Mouse (Mus musculus): ENCODE measurements at regions not wholly inside any gene's neighbourhood (a gene's known extent, or its start where the extent isn't known, plus 50 kb on each side); places are given as distances from the start of the nearest gene placed in this dataset.
A peak's percentile ranks its signal among the peaks of the same experiment; 100 is the strongest.

DNA sequence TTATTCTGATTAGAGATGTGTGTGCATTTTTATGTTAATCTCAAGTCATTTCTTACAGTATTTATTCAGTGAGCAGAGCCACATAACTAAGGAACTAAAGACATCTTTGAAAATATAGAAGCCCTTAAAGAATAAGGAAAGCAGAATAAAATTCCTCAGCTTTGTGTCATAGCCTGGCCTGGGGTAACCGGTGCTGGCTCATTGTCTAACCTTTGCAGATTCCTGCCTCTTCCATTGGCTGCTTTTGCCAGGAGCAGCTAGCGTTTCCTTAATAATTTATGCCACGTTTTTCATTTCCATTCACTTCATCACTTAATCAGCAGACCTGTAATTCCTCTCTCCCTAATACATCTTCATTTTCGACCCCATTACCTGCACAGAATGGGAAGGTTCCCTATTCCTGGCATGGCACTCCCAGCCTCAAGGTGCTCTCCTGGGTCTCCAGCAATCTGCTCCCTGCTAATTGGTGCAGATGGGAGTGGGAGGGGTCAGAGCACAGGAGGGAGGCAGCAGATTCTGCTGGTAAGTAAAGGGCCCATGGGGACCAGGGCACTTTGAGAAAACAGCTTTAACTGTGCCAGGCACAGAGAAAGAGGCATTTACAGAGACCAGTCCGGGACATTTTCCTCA, 413.1 kb downstream of the Stim2 start:
- WGBS, result 39% methylated on average over 5 of the region's 5 CpGs
- no peaks in the 10 kb centered on the region for H3K36me3 ChIP-seq
- H3K27ac ChIP-seq (replicated peaks), result no peak overlapping the region
- ATAC-seq (replicated peaks), result no peak
- no peak overlapping the region for H3K4me3 ChIP-seq
- H3K27me3 ChIP-seq, result no peaks in the 10 kb centered on the region
- H3K9me3 ChIP-seq, result no peaks in the 10 kb centered on the region
- H3K4me1 ChIP-seq, result no peaks in the 10 kb centered on the region
- H3K9ac ChIP-seq (replicated peaks), result no peak overlapping the region
- no peak overlapping the region for H3K4me2 ChIP-seq (replicated peaks)

- H3K4me3 ChIP-seq, result no peak overlapping the region
- 80% methylated on average over 5 of the region's 5 CpGs for WGBS
- H3K9me3 ChIP-seq, result no peaks in the 10 kb centered on the region
- H3K4me2 ChIP-seq (replicated peaks), result no peak overlapping the region
- no peak for ATAC-seq (replicated peaks)
- H3K4me1 ChIP-seq, result no peaks in the 10 kb centered on the region
- no peaks in the 10 kb centered on the region for H3K27me3 ChIP-seq
- H3K27ac ChIP-seq (replicated peaks), result no peak overlapping the region
- no peaks in the 10 kb centered on the region for H3K36me3 ChIP-seq
- no peak overlapping the region for H3K9ac ChIP-seq (replicated peaks)
Measured at GRCm38 (mm10) chr5:54419811-54420470, 421.6 kb downstream of the Stim2 start.

DNA sequence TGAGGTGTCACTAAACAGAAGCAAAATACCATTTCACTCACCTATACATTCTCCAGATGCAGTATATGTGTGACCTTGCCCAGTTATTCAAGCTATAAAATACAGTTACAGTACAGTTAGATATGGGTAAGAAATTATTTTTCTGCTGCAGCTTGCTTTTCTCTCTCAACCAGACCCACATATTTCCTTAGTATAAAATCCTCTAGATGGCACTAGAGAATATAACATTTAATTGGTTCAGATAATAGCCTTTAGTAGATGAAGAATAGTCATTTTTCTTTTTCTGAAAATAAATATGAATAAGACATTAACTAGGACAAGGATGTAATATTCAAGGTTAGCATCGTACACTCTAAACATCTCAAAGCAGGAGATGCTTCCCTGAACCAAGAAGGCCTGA, 441.0 kb downstream of the Stim2 start:
- no peaks in the 10 kb centered on the region for H3K36me3 ChIP-seq
- no peaks in the 10 kb centered on the region for H3K27me3 ChIP-seq
- no peak overlapping the region for H3K4me3 ChIP-seq
- H3K4me2 ChIP-seq (replicated peaks), result no peak overlapping the region
- H3K9ac ChIP-seq (replicated peaks), result no peak overlapping the region
- no peak for ATAC-seq (replicated peaks)
- H3K9me3 ChIP-seq, result no peaks in the 10 kb centered on the region
- 94% methylated on average over 1 of the region's 1 CpGs for WGBS
- H3K27ac ChIP-seq (replicated peaks), result no peak overlapping the region
- peaks cover 11% of the 10 kb centered on the region; the same call in 1 of the 2 replicates for H3K4me1 ChIP-seq

- peak; percentile 53 for ATAC-seq (replicated peaks)
- H3K4me1 ChIP-seq, result peaks cover 11% of the 10 kb centered on the region; the same call in 1 of the 2 replicates
- 24% methylated on average over 6 of the region's 6 CpGs for WGBS
- no peaks in the 10 kb centered on the region for H3K27me3 ChIP-seq
- H3K36me3 ChIP-seq, result no peaks in the 10 kb centered on the region
- no peak overlapping the region for H3K9ac ChIP-seq (replicated peaks)
- H3K27ac ChIP-seq (replicated peaks), result no peak overlapping the region
- no peak overlapping the region for H3K4me3 ChIP-seq
- no peak overlapping the region for H3K4me2 ChIP-seq (replicated peaks)
- H3K9me3 ChIP-seq, result no peaks in the 10 kb centered on the region
Measured at GRCm38 (mm10) chr5:54440794-54441447, 442.6 kb downstream of the Stim2 start.

GRCm38 (mm10) chr5:54441598-54441997, 443.3 kb downstream of the Stim2 start:
- Histone ChIP-seq H3K36me3 (no peaks in the 10 kb centered on the region), H3K4me2 (replicated peaks) (no peak overlapping the region), H3K4me3 (no peak overlapping the region), H3K27ac (replicated peaks) (no peak overlapping the region), H3K9me3 (no peaks in the 10 kb centered on the region), H3K4me1 (peaks cover 11% of the 10 kb centered on the region; the same call in 1 of the 2 replicates), H3K9ac (replicated peaks) (no peak overlapping the region), H3K27me3 (no peaks in the 10 kb centered on the region)
- ATAC-seq (replicated peaks), result 0 out of 2 replicates have a peak, but pooled peaks have one; percentile 13
- WGBS, result 48% methylated on average over 4 of the region's 4 CpGs

DNA sequence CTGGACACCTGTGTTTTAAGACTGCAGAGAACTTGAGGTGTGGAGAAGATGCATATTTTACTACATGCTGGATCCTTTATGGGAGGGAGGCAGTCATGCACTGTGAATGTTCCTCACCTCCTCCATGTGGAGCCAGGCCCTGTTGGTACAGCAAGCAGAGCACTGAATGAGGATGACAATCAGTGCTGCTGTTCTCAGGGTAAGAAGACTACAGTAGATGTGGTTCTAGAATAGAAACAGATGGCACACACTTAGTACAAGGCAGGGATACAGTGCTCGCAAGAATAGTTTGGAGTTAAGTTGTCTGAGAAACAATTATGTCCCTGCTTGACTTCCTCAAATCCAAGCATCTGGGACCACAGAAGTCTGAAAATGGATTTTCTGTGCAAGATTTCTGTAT, 485.6 kb downstream of the Stim2 start:
- no peaks in the 10 kb centered on the region for H3K4me1 ChIP-seq
- no peaks in the 10 kb centered on the region for H3K27me3 ChIP-seq
- H3K4me2 ChIP-seq (replicated peaks), result no peak overlapping the region
- 94% methylated on average over 1 of the region's 1 CpGs for WGBS
- no peak for ATAC-seq (replicated peaks)
- no peak overlapping the region for H3K4me3 ChIP-seq
- no peaks in the 10 kb centered on the region for H3K9me3 ChIP-seq
- H3K27ac ChIP-seq (replicated peaks), result no peak overlapping the region
- H3K36me3 ChIP-seq, result no peaks in the 10 kb centered on the region
- H3K9ac ChIP-seq (replicated peaks), result no peak overlapping the region
